Mouse (Mus musculus) testis, adult 2 months (tissue): ENCODE data around the gene Npepps.

ENCODE experiments used
- CTCF ChIP-seq: fragments of 200-500 bp; IDR thresholded peaks from 2 replicates; pipeline ENCODE4 v1.5.1; 2012; ENCODE audit warnings: low read depth, mild to moderate bottlenecking, inconsistent platforms, low read length, moderate library complexity; ENCODE audit not compliant: control insufficient read depth, insufficient read depth, insufficient replicate concordance
- POLR2A ChIP-seq: fragments of 200-500 bp; IDR thresholded peaks from 2 replicates; pipeline ENCODE4 v1.6.1; 2012; ENCODE audit warnings: low read depth, mild to moderate bottlenecking, inconsistent platforms, low read length, moderate library complexity; ENCODE audit not compliant: control insufficient read depth

GRCm38 (mm10) chr11:97207011-97207422 is 73.4 kb downstream of the Npepps start:
- TF ChIP-seq CTCF, result no peak
- no peak for TF ChIP-seq POLR2A
